Mouse (Mus musculus): ENCODE data around the gene Vldlr. TPM values are rescaled to one million over a fixed set of nuclear protein-coding genes. Genes with fewer than 3 reads are reported as not detected.

Gene Vldlr
- not detected in 2 replicates for polyA plus RNA-seq (2012)

DNA sequence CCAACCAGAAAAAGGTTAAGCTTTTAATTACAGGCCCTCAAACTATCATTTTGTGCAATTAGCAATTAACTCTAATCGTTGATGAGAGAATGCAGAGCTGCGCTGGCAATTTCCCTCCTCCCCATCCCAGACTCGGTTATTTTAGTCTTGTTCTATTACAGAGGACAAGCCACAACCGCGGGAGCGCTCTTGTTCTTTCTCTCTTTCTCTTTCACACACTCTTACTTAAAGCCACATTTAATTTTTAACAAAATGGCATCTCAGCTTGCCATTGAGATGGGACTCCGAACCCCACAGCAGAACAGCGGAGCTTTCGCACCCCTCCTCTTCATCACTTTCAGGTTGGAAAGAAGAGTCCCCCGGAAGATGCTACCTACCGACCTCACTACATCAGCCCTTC is at the start of gene Vldlr:
Vldlr (plus strand) TSS at position 167 of the 400 bp plus-strand sequence.
- no peak for TF ChIP-seq GATA1 (IDR thresholded peaks at IDR 0.05; ENCODE audit: low read length)

DNA sequence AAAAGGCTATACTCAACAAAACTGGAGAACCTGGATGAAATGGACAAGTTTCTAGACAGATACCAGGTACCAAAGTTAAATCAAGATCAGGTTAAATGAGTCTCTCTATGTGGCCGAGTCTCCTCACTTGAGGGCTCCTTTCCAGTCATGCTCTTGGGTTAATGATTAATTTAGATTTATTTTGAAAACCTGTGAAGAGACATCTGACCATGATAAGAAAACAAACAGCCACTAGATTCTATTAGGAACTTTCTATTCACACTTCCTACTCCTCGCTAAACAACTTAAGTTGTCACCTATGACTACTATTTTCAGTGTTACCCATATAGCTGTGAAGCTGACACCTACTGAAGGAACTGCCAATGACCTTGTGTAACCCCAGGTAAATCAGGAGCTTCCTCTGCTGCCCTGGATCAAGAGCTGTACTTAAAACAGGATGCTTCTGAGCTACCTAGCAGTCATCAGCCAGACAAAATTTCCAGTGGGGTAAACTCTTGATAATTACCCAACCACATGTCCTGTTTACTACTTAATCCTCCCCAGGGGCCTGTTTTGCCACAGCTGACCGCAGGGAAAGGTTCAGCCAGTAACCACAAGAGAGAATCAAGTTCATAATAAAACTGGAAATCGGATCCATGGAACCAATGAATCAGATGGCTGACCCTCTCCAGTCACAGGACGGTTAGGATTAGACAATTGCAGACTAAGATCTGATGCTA is 48.5 kb upstream of the Vldlr start:
- TF ChIP-seq GATA1 (IDR thresholded peaks at IDR 0.05; ENCODE audit: low read length), result no peak

DNA sequence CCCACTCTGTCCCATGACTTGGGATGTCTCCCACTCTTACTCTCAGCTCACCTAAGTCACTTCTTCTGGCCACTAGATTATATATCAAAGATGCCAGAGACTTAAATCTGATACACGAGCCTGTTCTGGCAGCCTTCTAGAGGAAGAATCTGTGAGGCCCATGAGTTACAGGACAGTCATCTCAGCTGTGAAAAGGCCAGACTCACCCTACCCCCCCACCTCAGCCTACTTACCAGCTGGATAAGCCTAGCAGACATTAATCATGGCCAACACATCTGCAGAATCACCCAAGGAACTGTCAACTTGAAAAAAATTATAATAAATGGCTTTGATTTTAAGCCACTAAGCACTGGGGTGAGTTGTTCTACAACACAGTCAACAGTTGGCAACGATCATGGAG is 42.4 kb upstream of the Vldlr start:
- no peak for TF ChIP-seq GATA1 (IDR thresholded peaks at IDR 0.05; ENCODE audit: low read length)

DNA sequence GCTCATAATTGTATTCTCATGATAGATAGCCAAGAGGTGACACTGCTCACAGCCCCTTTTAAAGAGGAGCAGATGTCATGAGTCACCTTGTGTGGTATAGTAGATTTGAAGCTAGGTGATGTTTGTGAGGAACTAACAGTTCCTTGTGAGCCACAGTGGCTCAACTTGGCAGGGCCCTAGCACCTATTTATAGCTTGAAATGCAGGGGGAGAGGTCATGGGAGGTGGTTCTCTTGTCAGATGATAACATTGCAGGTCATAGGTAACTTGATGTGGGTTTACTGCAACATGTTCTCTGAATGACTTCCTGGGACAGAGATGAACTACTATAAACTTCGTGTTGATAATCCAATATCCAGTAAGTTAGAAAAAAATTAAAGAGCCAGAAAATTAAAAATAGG is 40.7 kb upstream of the Vldlr start:
- no peak for TF ChIP-seq GATA1 (IDR thresholded peaks at IDR 0.05; ENCODE audit: low read length)

- no peak for TF ChIP-seq GATA1 (IDR thresholded peaks at IDR 0.05; ENCODE audit: low read length)
Observed at GRCm38 (mm10) chr19:27176558-27176957, 39.7 kb upstream of the Vldlr start.

- no peak for TF ChIP-seq GATA1 (IDR thresholded peaks at IDR 0.05; ENCODE audit: low read length)
Observed at GRCm38 (mm10) chr19:27178195-27178807, 38.0 kb upstream of the Vldlr start.

DNA sequence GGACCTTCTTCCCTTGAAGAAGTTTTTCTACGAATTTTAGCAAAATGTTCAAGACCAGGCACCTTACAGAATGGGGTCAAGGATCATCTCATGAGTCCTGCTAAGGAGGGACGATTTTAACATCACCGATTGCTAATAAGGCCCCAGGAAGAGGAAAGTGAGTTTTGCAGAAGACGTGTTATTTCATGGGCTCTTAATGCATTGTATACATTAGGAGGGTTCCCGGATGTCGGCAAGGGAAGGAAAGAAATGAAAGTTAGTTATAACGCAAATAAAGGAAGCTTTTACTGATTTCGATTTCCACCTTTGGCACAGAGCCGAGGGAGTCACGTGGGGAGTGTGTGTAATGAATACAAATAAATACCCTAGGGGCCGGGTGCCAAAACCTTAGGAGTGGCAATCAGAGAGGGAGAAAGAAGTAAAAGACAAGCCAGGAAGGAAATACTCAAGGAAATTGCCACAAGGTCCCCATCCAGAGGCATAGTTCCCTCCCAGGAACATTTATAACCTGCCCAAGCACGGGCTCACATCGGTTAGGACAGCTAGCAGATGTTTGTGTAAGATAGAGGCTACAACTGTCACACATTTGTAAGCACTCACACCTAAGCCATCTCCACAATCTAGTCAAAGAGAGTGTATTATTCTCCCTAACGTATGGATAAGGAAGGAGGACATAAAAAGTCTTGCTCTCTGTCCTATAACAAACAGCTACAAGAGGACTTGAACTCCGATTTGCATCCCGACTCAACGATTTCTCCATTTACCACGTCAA is 35.7 kb upstream of the Vldlr start:
- no peak for TF ChIP-seq GATA1 (IDR thresholded peaks at IDR 0.05; ENCODE audit: low read length)

DNA sequence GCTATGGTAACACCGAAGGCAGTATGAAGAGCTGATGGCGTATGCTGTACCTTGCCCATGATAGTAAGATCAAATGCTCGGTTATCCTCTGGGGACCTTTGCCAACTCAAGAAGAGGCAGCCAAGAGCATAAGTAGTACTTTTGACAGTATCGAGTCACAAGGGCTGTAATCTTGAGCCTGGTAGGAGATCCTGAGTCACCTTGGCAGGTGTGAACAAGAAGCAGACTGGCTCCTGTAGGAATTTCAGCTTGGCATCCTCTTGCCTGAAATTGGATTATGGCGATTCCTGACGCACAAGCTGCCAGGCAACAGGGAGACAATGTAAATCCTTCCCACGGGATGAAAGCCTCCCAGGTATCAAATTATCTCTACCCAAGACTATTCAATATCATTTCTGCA is 32.8 kb upstream of the Vldlr start:
- TF ChIP-seq GATA1 (IDR thresholded peaks at IDR 0.05; ENCODE audit: low read length), result no peak

GRCm38 (mm10) chr19:27203711-27204238 is 12.5 kb upstream of the Vldlr start:
- no peak for TF ChIP-seq GATA1 (IDR thresholded peaks at IDR 0.05; ENCODE audit: low read length)

DNA sequence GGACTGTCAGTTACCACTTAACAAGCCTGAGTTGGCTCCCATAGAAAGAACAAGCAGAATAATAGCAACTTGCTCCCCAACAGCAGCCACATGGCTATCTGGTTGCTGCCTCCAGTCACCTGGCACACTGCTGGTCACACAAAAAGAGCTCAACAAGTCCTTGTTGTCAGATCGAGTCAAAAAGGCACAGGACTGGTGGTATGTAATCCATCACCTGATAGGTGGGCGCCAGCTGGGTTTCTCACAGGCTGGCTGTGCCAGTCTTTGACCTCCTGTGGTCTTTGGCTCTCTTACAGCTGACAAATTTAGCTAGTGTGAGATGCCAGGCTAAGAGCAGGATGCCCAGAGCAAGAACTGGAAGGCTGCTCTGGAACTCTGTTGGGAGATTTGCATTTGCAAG is 5.3 kb upstream of the Vldlr start:
- no peak for TF ChIP-seq GATA1 (IDR thresholded peaks at IDR 0.05; ENCODE audit: low read length)

DNA sequence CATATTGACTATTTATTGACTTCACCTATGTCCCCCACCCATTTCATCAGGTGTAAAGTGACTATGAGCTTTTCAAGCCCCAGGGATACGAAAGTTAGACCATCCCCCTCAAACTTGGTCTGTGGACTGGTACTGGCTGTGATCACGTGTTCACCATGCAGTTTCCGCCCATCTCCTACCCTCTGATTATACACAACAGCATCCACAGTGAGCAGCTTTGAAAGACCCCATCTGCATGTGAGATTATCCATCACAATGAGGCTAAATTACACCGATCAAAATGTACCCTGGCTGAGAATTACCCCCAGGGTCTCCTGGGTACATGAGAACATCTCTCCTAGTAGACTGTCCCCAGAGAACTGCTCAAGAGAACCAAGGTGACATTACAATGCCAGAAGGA is 688 bp upstream of the Vldlr start:
- TF ChIP-seq GATA1 (IDR thresholded peaks at IDR 0.05; ENCODE audit: low read length), result no peak

- TF ChIP-seq GATA1 (IDR thresholded peaks at IDR 0.05; ENCODE audit: low read length), result no peak
Observed at GRCm38 (mm10) chr19:27216767-27217403, 601 bp downstream of the Vldlr start.

- TF ChIP-seq GATA1 (IDR thresholded peaks at IDR 0.05; ENCODE audit: low read length), result no peak
Observed at GRCm38 (mm10) chr19:27217404-27217940, 1.2 kb downstream of the Vldlr start.

GRCm38 (mm10) chr19:27217941-27218411 is 1.7 kb downstream of the Vldlr start:
- no peak for TF ChIP-seq GATA1 (IDR thresholded peaks at IDR 0.05; ENCODE audit: low read length)

GRCm38 (mm10) chr19:27218561-27219262 is 2.4 kb downstream of the Vldlr start:
- no peak for TF ChIP-seq GATA1 (IDR thresholded peaks at IDR 0.05; ENCODE audit: low read length)
